Mouse (Mus musculus) v-Abl transformed pro-B cells (cell line): ENCODE results near the gene Adora2a.
"Not testable (repeated sequence)": the region's sequence is repeated elsewhere in the genome, so short reads cannot be mapped to it uniquely, and the experiment has no call there.

Experiments
- in situ Hi-C, 2 experiments: fragments of 400-800 bp; cut with MboI; formaldehyde crosslinking; loops; one replicate each; pipeline ENCODE4 v1.15.1; 2025; ENCODE audit not compliant: unreplicated experiment in 2 of 2

Gene Adora2a

DNA sequence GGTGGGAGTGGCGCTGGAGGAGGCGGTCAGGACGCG lies at the start of gene Adora2a:
Gene Adora2a, plus strand, starts transcription at position 6 of the 36 bp plus-strand sequence.
- in situ Hi-C loops, result no loop called here

- in situ Hi-C loops, result no loop called here
Measured at GRCm38 (mm10) chr10:75273020-75273419, 43.7 kb upstream of the Adora2a start.

- in situ Hi-C loops, result no loop called here
Measured at GRCm38 (mm10) chr10:75276427-75277013, 40.2 kb upstream of the Adora2a start.

DNA sequence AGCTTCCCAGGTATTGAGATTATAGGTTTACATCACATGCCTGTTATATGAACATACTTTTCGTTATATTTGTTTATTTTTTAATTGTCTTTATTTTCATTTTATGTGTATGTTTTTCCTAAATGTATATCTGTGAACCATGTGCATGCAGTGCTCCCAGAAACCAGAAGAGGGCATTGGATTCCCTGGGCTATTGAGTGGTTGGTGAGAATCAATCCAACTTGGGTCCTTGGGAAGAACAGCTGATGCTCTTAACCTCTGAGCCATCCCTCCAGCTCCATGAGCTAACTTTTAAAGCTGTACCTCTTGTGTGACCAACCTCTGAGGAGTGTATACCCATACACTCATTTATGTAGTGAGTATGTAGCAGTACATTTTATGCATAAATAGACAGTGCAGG lies 39.2 kb upstream of the Adora2a start:
- in situ Hi-C loops, result no loop called here

DNA sequence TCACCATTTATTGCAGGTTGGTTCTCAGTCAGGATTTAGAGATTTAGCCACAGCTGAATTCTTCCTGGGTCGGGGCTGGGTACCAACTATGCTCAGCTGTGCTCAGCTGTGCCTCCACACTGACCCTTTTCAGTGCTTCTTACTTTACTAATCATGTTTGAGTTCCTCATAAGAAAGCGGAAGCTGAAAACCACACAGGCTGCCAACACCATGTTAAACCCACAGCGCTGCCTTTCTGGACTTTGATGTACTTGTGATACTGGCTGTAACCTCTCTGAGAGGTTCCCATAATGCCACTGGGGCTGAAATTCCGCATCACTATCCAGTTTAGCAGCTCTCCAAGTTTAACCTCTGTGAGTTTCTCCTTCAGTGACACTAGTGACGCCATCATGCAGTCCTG lies 34.0 kb upstream of the Adora2a start:
- in situ Hi-C loops, result loop anchor here in 1 of 2 experiments (5.0 kb wide), 1 partner anchor 205 kb away; no protein-coding TSS in a partner anchor

DNA sequence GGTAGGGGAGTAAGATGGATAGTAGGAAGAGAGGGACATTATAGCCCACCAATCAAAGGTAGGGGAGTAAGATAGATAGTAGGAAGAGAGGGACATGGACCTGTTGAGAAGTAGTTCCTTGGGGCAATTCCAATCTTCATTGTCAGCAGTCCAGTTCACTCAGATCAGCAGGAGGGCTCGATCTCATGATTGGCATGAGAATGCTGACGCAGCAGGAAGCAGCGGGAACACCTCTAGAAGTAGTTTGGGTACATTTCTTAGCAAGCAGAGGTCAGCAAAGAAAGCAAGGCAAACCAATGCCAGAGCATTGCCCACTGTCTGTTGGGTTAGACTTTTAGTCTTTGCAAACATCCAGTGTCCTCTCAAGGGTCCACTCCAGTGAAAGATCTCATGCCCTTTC lies 32.9 kb upstream of the Adora2a start:
- in situ Hi-C loops, result loop anchor here in 1 of 2 experiments (5.0 kb wide), 1 partner anchor 203 kb away; no protein-coding TSS in a partner anchor

DNA sequence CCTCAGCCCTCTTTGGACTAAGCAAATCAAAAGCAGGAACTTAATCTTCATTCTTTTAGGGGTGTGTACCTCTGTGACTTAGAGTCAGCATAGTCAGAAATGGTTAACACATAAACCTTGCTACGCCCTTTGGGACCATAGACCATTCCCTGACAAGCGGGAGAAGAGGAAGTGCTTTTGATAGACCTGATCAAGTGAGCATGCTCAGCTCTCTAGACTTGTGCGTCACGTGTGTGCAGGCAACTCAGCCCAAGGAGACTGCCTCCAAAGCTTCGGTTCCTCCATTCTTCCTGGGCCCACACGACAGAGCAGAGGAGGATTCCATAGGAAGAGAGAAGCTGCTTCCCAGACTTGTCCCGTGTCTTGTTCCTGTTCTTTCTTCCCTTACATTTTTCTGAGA lies 28.1 kb upstream of the Adora2a start:
- in situ Hi-C loops, result no loop called here

GRCm38 (mm10) chr10:75289392-75289791 lies 27.3 kb upstream of the Adora2a start:
- in situ Hi-C loops, result no loop called here

GRCm38 (mm10) chr10:75290650-75291049 lies 26.0 kb upstream of the Adora2a start:
- in situ Hi-C loops, result no loop called here

DNA sequence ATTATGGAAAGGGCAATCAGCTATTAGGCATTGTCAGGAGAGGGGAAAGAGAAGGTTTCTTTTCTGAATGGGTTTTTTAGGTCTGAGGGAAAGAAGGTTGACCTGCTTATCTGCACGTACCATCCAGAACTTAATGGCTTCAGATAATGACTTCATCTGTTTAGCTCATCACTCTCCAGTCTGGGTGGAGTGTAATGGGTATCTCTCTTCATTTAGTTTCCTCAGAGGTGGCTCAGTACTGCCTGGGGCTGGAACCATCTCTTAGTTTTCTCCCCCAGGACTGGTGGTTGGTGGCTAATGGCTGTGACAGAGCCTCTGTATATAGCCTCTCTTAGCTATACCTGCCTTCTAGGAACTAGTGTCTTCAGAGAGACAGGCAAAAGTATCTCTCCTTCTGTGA lies 25.3 kb upstream of the Adora2a start:
- in situ Hi-C loops, result no loop called here

DNA sequence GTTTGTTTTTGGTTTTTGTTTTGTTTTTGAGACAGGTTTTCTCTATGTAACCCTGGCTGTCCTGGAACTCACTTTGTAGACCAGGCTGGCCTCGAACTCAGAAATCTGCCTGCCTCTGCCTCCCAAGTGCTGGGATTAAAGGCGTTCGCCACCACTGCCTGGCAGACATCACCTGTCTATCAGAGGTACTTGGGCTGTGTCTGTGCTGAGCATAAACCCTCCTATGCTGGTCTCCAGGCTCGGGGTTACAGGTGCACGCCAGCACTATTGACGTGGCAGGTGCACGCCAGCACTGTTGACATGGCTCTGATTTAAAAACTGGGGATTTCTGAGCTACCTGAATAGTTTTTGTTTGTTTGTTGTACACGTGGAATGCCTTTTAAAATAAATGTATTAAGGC lies 24.5 kb upstream of the Adora2a start:
- in situ Hi-C loops, result not testable (repeated sequence)

DNA sequence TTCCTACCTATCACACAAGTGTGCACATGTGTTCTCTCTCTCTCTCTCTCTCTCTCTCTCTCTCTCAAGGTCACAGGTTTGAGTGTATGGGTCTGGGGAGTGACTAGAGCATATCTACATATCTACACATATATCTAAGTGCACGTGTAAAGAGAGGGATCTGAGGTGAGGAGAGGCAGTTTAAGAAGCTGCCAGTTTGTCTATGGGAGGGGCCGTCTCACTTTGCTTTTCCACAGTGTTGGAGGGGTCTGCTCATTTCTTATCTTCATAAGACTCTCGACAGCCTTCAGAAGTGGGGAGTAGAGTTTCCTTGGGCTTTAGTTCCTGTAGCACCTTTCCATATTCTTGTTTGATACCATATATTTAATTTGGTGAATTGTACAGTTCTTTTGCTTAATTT lies 23.4 kb upstream of the Adora2a start:
- in situ Hi-C loops, result no loop called here

GRCm38 (mm10) chr10:75294362-75294761 lies 22.3 kb upstream of the Adora2a start:
- in situ Hi-C loops, result no loop called here

- in situ Hi-C loops, result no loop called here
Measured at GRCm38 (mm10) chr10:75294926-75295325, 21.8 kb upstream of the Adora2a start.

- in situ Hi-C loops, result no loop called here
Measured at GRCm38 (mm10) chr10:75298608-75299007, 18.1 kb upstream of the Adora2a start.

- in situ Hi-C loops, result no loop called here
Measured at GRCm38 (mm10) chr10:75299785-75300418, 16.8 kb upstream of the Adora2a start.

DNA sequence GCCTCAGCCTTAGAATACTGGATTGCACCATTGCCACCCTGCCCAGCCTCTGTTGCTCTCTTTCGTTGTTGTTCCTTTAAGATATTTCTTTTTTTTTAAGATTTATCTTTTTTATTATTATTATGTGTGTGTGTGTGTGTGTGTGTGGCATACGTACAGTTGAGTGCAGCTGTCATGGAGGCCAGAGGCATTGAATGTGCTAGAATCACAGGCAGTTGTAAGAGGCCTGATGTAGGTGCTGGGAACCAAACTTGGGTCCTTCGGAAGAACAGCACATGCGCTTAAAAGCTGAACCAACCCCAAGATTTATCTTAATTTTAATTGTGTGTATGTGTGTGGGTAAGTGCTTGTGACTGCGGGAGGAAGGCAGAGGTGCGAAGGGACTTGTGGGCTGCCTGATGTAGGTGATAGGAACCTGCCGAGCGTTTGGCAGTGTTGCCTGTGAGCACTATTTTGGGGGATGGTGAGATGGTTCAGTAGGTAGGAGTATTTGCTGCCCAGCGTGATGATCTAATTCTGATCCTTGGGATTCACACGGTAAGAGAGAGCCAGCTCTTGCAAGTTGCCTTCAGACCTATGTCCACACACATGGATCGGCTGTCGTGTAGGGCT lies 15.4 kb upstream of the Adora2a start:
- in situ Hi-C loops, result no loop called here

DNA sequence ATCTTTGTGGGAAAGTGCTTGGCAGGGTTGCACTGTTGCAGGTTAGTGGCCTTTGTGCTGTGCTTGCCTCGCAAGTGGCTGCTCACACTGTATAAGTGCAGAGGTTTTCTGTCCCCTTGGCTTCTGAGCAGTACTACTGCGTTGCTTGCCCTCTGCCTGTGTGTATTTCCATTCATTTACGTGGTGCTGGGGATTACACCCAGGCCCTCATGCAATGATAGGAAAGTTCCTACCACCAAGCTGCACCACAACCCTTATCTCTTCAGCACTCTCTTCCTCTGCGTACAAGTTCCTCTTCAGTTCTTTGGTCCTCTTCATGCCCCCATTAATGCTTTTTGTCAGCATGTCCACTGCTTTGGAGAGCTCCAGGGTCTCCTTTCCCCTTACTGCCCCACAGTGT lies 14.7 kb upstream of the Adora2a start:
- in situ Hi-C loops, result no loop called here

DNA sequence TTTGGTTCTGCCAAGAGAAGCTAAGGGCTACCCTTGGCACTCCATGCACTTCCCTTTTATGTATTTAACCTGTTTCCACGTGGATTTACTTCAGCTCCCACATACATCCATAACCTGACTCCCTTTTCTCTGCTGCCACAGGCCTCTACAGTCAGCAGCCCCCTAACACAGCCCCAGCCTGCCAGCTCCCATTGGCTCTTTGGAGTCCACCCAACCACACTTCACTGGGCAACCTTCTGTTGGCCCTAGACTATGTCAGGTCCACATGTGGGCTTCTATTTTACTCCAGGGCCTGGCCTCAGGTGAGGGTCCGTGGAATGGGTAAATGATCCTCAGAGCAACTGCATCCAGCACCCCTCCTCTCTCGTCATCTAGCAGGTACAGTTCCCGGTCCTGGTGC lies 14.1 kb upstream of the Adora2a start:
- in situ Hi-C loops, result no loop called here

GRCm38 (mm10) chr10:75303324-75304048 lies 13.2 kb upstream of the Adora2a start:
- in situ Hi-C loops, result no loop called here

DNA sequence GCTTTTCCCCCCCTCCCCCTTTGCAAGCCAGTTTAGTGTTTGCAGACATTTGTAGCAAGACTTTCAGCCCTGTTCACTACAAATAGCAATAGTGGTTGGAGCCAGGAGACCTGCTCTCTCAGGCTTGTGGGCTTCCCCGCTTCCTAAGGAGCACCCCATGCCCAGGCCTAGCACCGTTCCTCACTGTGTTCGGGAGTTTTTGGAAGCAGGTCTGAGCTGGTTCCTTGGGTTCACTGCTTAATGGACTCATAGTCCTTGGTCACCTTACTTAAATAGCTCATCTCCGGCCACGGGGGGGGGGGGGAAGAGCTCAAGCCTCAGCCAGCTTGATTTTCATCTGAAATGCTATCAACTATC lies 12.7 kb upstream of the Adora2a start:
- in situ Hi-C loops, result no loop called here

GRCm38 (mm10) chr10:75304413-75304812 lies 12.3 kb upstream of the Adora2a start:
- in situ Hi-C loops, result no loop called here
